Mouse (Mus musculus) embryonic facial prominence, embryonic 10.5 days (tissue): ENCODE measurements around the gene Il1rn. TPM values are rescaled to one million over a fixed set of nuclear protein-coding genes. Genes with fewer than 3 reads are reported as not detected.

Experiments
- DNase-seq: peaks from one replicate; pipeline ENCODE4 v3.0.0-alpha.2; 2017; ENCODE audit warnings: low spot score
- H3K27ac ChIP-seq: fragments of 300-500 bp; sonication (generic); replicated peaks from 2 replicates; pipeline ENCODE4 v1.5.1; 2016; ENCODE audit warnings: mild to moderate bottlenecking
- H3K27me3 ChIP-seq: fragments of 300-500 bp; sonication (generic); replicated peaks from 2 replicates; pipeline ENCODE4 v1.6.1; 2016; ENCODE audit warnings: low read depth, mild to moderate bottlenecking; ENCODE audit not compliant: poor library complexity, severe bottlenecking
- H3K36me3 ChIP-seq: fragments of 300-500 bp; sonication (generic); replicated peaks from 2 replicates; pipeline ENCODE4 v1.6.1; 2016; ENCODE audit warnings: mild to moderate bottlenecking, moderate library complexity
- H3K4me1 ChIP-seq: fragments of 300-500 bp; sonication (generic); 2 replicates; pipeline ENCODE4 v1.6.1; 2016
- H3K4me3 ChIP-seq: fragments of 300-500 bp; sonication (generic); 2 replicates; pipeline ENCODE4 v1.5.1; 2016; ENCODE audit warnings: mild to moderate bottlenecking, moderate library complexity
- H3K9me3 ChIP-seq: fragments of 300-500 bp; sonication (generic); 2 replicates; pipeline ENCODE4 v1.6.1; 2016; ENCODE audit warnings: mild to moderate bottlenecking
- WGBS: fragments of 180-500 bp; shearing (Covaris S2); methylation state at CpG from one replicate; pipeline ENCODE4 v1.1.7; 2016; 5-methylcytosine and 5-hydroxymethylcytosine counted together
- polyA plus RNA-seq: library from polyadenylated mRNA; unstranded; fragments of >200 nt; fragmentation: Nextera tagmentation; extraction: Ambion mirVana; gene quantifications from 2 replicates; pipeline ENCODE4 v1.2.1, GENCODE M21; 2016

Il1rn gene
- polyA plus RNA-seq, 1 experiment from 2014 or later = not detected

- Histone ChIP-seq H3K9me3 (no peaks in the 10 kb centered on the region), H3K4me1 (no peaks in the 10 kb centered on the region), H3K27ac (no peak overlapping the region), H3K27me3 (no peaks in the 10 kb centered on the region), H3K4me3 (no peak overlapping the region), H3K36me3 (no peaks in the 10 kb centered on the region)
- no peak for DNase-seq
- WGBS = 90% methylated on average over 2 of the region's 2 CpGs
These were observed 16.4 kb downstream of the Il1rn start for GRCm38 (mm10) chr2:24353042-24353441.

- peak; percentile 12 for DNase-seq
- H3K4me3 ChIP-seq = no peak overlapping the region
- H3K9me3 ChIP-seq = no peaks in the 10 kb centered on the region
- WGBS = 15% methylated on average over 1 of the region's 1 CpGs
- no peak overlapping the region for H3K27ac ChIP-seq
- H3K27me3 ChIP-seq = no peaks in the 10 kb centered on the region
- no peaks in the 10 kb centered on the region for H3K36me3 ChIP-seq
- H3K4me1 ChIP-seq = no peaks in the 10 kb centered on the region
These were observed 21.0 kb downstream of the Il1rn start for GRCm38 (mm10) chr2:24357642-24358041.

GRCm38 (mm10) chr2:24359347-24359746 lies 22.7 kb downstream of the Il1rn start:
- no peaks in the 10 kb centered on the region for H3K36me3 ChIP-seq
- H3K9me3 ChIP-seq = no peaks in the 10 kb centered on the region
- H3K27me3 ChIP-seq = no peaks in the 10 kb centered on the region
- no peaks in the 10 kb centered on the region for H3K4me1 ChIP-seq
- 88% methylated on average over 1 of the region's 1 CpGs for whole genome bisulfite sequencing
- no peak overlapping the region for H3K27ac ChIP-seq
- H3K4me3 ChIP-seq = no peak overlapping the region
- no peak for DNase-seq

- DNase-seq = no peak
- Histone ChIP-seq H3K9me3 (no peaks in the 10 kb centered on the region), H3K27me3 (peaks cover 26% of the 10 kb centered on the region), H3K4me1 (peaks cover 8% of the 10 kb centered on the region), H3K36me3 (no peaks in the 10 kb centered on the region), H3K27ac (no peak overlapping the region), H3K4me3 (no peak overlapping the region)
- WGBS = 90% methylated on average over 3 of the region's 3 CpGs
These were observed 27.2 kb downstream of the Il1rn start for GRCm38 (mm10) chr2:24363818-24364217.

- no peaks in the 10 kb centered on the region for H3K36me3 ChIP-seq
- no peak overlapping the region for H3K27ac ChIP-seq
- DNase-seq = no peak
- no peak overlapping the region for H3K4me3 ChIP-seq
- peaks cover 8% of the 10 kb centered on the region for H3K4me1 ChIP-seq
- no peaks in the 10 kb centered on the region for H3K9me3 ChIP-seq
- peaks cover 33% of the 10 kb centered on the region for H3K27me3 ChIP-seq
- 77% methylated on average over 12 of the region's 12 CpGs for WGBS
These were observed 29.7 kb downstream of the Il1rn start for GRCm38 (mm10) chr2:24366214-24366975.

- no peaks in the 10 kb centered on the region for H3K9me3 ChIP-seq
- DNase-seq = peak; percentile 70
- H3K4me3 ChIP-seq = peak within 1 kb of the TSS; percentile 57
- peaks cover 8% of the 10 kb centered on the region for H3K4me1 ChIP-seq
- H3K27ac ChIP-seq = peak within 1 kb of the TSS; percentile 51; the same call in 1 of the 2 replicates
- 5% methylated on average over 47 of the region's 47 CpGs for WGBS
- H3K27me3 ChIP-seq = peaks cover 33% of the 10 kb centered on the region
- H3K36me3 ChIP-seq = no peaks in the 10 kb centered on the region
These were observed 30.6 kb downstream of the Il1rn start, which contains the start of gene Psd4 for GRCm38 (mm10) chr2:24367030-24367894. Gene Psd4, plus strand, starts transcription at chr2:24367580.

GRCm38 (mm10) chr2:24367895-24368261 lies 31.2 kb downstream of the Il1rn start:
- Histone ChIP-seq H3K4me3 (peak overlapping the region; percentile 57), H3K9me3 (no peaks in the 10 kb centered on the region), H3K27me3 (peaks cover 33% of the 10 kb centered on the region), H3K27ac (no peak overlapping the region), H3K4me1 (peaks cover 8% of the 10 kb centered on the region), H3K36me3 (no peaks in the 10 kb centered on the region)
- WGBS = 61% methylated on average over 4 of the region's 4 CpGs
- no peak for DNase-seq

GRCm38 (mm10) chr2:24378747-24379450 lies 42.2 kb downstream of the Il1rn start:
- H3K9me3 ChIP-seq = no peaks in the 10 kb centered on the region
- 83% methylated on average over 5 of the region's 5 CpGs for WGBS
- no peak overlapping the region for H3K4me3 ChIP-seq
- no peaks in the 10 kb centered on the region for H3K4me1 ChIP-seq
- H3K27ac ChIP-seq = no peak overlapping the region
- no peaks in the 10 kb centered on the region for H3K27me3 ChIP-seq
- no peak for DNase-seq
- no peaks in the 10 kb centered on the region for H3K36me3 ChIP-seq

- H3K36me3 ChIP-seq = no peaks in the 10 kb centered on the region
- H3K4me1 ChIP-seq = no peaks in the 10 kb centered on the region
- no peaks in the 10 kb centered on the region for H3K9me3 ChIP-seq
- H3K4me3 ChIP-seq = no peak overlapping the region
- DNase-seq = no peak
- H3K27ac ChIP-seq = no peak overlapping the region
- 78% methylated on average over 9 of the region's 9 CpGs for WGBS
- H3K27me3 ChIP-seq = no peaks in the 10 kb centered on the region
These were observed 46.0 kb downstream of the Il1rn start for GRCm38 (mm10) chr2:24382456-24383230.

GRCm38 (mm10) chr2:24383636-24384035 lies 47.0 kb downstream of the Il1rn start:
- 83% methylated on average over 3 of the region's 3 CpGs for WGBS
- DNase-seq = no peak

GRCm38 (mm10) chr2:24384393-24384792 lies 47.7 kb downstream of the Il1rn start:
- no peaks in the 10 kb centered on the region for H3K9me3 ChIP-seq
- DNase-seq = no peak
- H3K4me3 ChIP-seq = no peak overlapping the region
- no peaks in the 10 kb centered on the region for H3K36me3 ChIP-seq
- no peaks in the 10 kb centered on the region for H3K27me3 ChIP-seq
- no peak overlapping the region for H3K27ac ChIP-seq
- no peaks in the 10 kb centered on the region for H3K4me1 ChIP-seq

More at GRCm38 (mm10) chr2:24383636-24384035, 47.0 kb downstream of the Il1rn start:
- Histone ChIP-seq H3K36me3 (no peaks in the 10 kb centered on the region), H3K27me3 (no peaks in the 10 kb centered on the region), H3K27ac (no peak overlapping the region), H3K4me1 (no peaks in the 10 kb centered on the region), H3K9me3 (no peaks in the 10 kb centered on the region), H3K4me3 (no peak overlapping the region)
